Mouse (Mus musculus) myocyte (in vitro differentiated cells): ENCODE data around the gene Zc2hc1b. TPM values are rescaled to one million over a fixed set of nuclear protein-coding genes. Genes with fewer than 3 reads are reported as not detected.

Experiments used
- H3K27me3 ChIP-seq: one replicate; pipeline ENCODE4 v1.6.1; 2011; ENCODE audit not compliant: control insufficient read depth, insufficient read depth, insufficient read length
- H3K36me3 ChIP-seq: one replicate; pipeline ENCODE4 v1.6.1; 2011; ENCODE audit not compliant: control insufficient read depth, insufficient read depth
- H3K4me2 ChIP-seq: one replicate; pipeline ENCODE4 v1.6.1; 2011; ENCODE audit warnings: low read depth, control low read depth
- H3K4me3 ChIP-seq: one replicate; pipeline ENCODE4 v1.5.1; 2011; ENCODE audit warnings: mild to moderate bottlenecking, control low read depth, moderate library complexity
- H3K79me2 ChIP-seq: one replicate; pipeline ENCODE4 v1.6.1; 2011; ENCODE audit not compliant: control insufficient read depth, insufficient read depth
- H3ac ChIP-seq: one replicate; pipeline ENCODE4 v1.6.1; 2011; ENCODE audit not compliant: control insufficient read depth, insufficient read length
- CEBPB ChIP-seq: IDR thresholded peaks from 2 replicates; pipeline ENCODE4 v1.6.1; 2011; ENCODE audit warnings: mild to moderate bottlenecking, moderate library complexity; ENCODE audit not compliant: poor library complexity, insufficient read depth, severe bottlenecking
- E2F4 ChIP-seq: IDR thresholded peaks from one replicate; pipeline ENCODE4 v1.6.1; 2011; ENCODE audit warnings: mild to moderate bottlenecking, control low read depth, moderate library complexity; ENCODE audit not compliant: insufficient read depth
- MAX ChIP-seq: IDR thresholded peaks from one replicate; pipeline ENCODE4 v1.6.1; 2011; ENCODE audit warnings: low read depth, mild to moderate bottlenecking, control low read depth
- MYOD1 ChIP-seq, 3 experiments: IDR thresholded peaks; one replicate each; pipeline ENCODE4 v1.6.1; 2011; ENCODE audit warnings: control low read depth in 2 of 3, low read depth in 2 of 3, mild to moderate bottlenecking in 2 of 3, moderate library complexity in 1 of 3; ENCODE audit not compliant: insufficient read length in 2 of 3, control insufficient read depth in 1 of 3
- MYOG ChIP-seq, 3 experiments: IDR thresholded peaks; one replicate each; pipeline ENCODE4 v1.6.1; 2011; ENCODE audit warnings: control low read depth in 2 of 3, low read depth in 2 of 3, mild to moderate bottlenecking in 2 of 3; ENCODE audit not compliant: insufficient read length in 2 of 3, control insufficient read depth in 1 of 3, insufficient read depth in 1 of 3
- POLR2A ChIP-seq: IDR thresholded peaks from one replicate; pipeline ENCODE4 v1.6.1; 2011; ENCODE audit warnings: low read depth, mild to moderate bottlenecking, control low read depth, moderate library complexity; ENCODE audit not compliant: insufficient read length
- POLR2AphosphoS2 ChIP-seq: IDR thresholded peaks from one replicate; pipeline ENCODE4 v1.6.1; 2011; ENCODE audit warnings: low read depth, control low read depth; ENCODE audit not compliant: insufficient read length
- REST ChIP-seq: IDR thresholded peaks from one replicate; pipeline ENCODE4 v1.6.1; 2011; ENCODE audit warnings: mild to moderate bottlenecking, control low read depth, moderate library complexity; ENCODE audit not compliant: insufficient read depth, insufficient read length
- SRF ChIP-seq: IDR thresholded peaks from one replicate; pipeline ENCODE4 v1.6.1; 2011; ENCODE audit warnings: low read depth; ENCODE audit not compliant: control insufficient read depth, insufficient read length
- TCF12 ChIP-seq: IDR thresholded peaks from one replicate; pipeline ENCODE4 v1.6.1; 2011; ENCODE audit warnings: mild to moderate bottlenecking, control low read depth; ENCODE audit not compliant: poor library complexity, insufficient read depth, severe bottlenecking
- TCF3 ChIP-seq: IDR thresholded peaks from one replicate; pipeline ENCODE4 v1.6.1; 2011; ENCODE audit warnings: low read depth, control low read depth; ENCODE audit not compliant: insufficient read length
- USF1 ChIP-seq: IDR thresholded peaks from one replicate; pipeline ENCODE4 v1.6.1; 2011; ENCODE audit warnings: low read depth, mild to moderate bottlenecking, control low read depth, moderate library complexity
- polyA plus RNA-seq: library from polyadenylated mRNA; unstranded; fragments of >200 nt; fragmentation: generic; extraction: Trizol; gene quantifications from one replicate; pipeline ENCODE4 v1.2.1, GENCODE M21; 2012; ENCODE audit warnings: missing spikeins

Zc2hc1b gene
- polyA plus RNA-seq, 1 experiment = not detected

GRCm38 (mm10) chr10:13162031-13162430, 15.8 kb downstream of the Zc2hc1b start:
- no peak overlapping the region for H3K4me3 ChIP-seq
- no peak overlapping the region for H3K4me2 ChIP-seq
- no peak overlapping the region for H3ac ChIP-seq
- no peak for TF ChIP-seq TCF12
- TF ChIP-seq MAX = no peak
- TF ChIP-seq POLR2AphosphoS2 = no peak
- TF ChIP-seq MYOD1 (IDR thresholded peaks at IDR 0.05; ENCODE audit: control insufficient read depth in 1 of 3, insufficient read length in 2 of 3, low read depth in 2 of 3) = no peak
- no peak for TF ChIP-seq SRF
- no peak for TF ChIP-seq USF1
- no peak for TF ChIP-seq TCF3
- no peak for TF ChIP-seq MYOG (IDR thresholded peaks at IDR 0.05; ENCODE audit: control insufficient read depth in 1 of 3, insufficient read depth in 1 of 3, insufficient read length in 2 of 3, low read depth in 2 of 3)
- no peak for TF ChIP-seq POLR2A
- no peak for TF ChIP-seq CEBPB
- TF ChIP-seq E2F4 = no peak
- no peaks in the 10 kb centered on the region for H3K36me3 ChIP-seq
- no peaks in the 10 kb centered on the region for H3K79me2 ChIP-seq
- no peaks in the 10 kb centered on the region for H3K27me3 ChIP-seq

GRCm38 (mm10) chr10:13160913-13161312, 16.9 kb downstream of the Zc2hc1b start:
- Histone ChIP-seq H3ac (no peak overlapping the region), H3K27me3 (no peaks in the 10 kb centered on the region), H3K36me3 (no peaks in the 10 kb centered on the region), H3K4me3 (no peak overlapping the region), H3K79me2 (no peaks in the 10 kb centered on the region), H3K4me2 (no peak overlapping the region)
- TF ChIP-seq MYOG (IDR thresholded peaks at IDR 0.05; ENCODE audit: control insufficient read depth in 1 of 3, insufficient read depth in 1 of 3, insufficient read length in 2 of 3, low read depth in 2 of 3) (no peak), MAX (no peak), POLR2AphosphoS2 (no peak), MYOD1 (IDR thresholded peaks at IDR 0.05; ENCODE audit: control insufficient read depth in 1 of 3, insufficient read length in 2 of 3, low read depth in 2 of 3) (no peak), TCF3 (no peak), USF1 (no peak), REST (no peak), CEBPB (no peak), TCF12 (no peak), POLR2A (no peak), E2F4 (no peak)

GRCm38 (mm10) chr10:13155377-13155776, 22.4 kb downstream of the Zc2hc1b start:
- H3ac ChIP-seq = no peak overlapping the region
- TF ChIP-seq MAX (no peak), E2F4 (no peak), POLR2A (no peak), TCF3 (no peak), TCF12 (no peak), SRF (no peak), CEBPB (no peak)
- H3K4me3 ChIP-seq = no peak overlapping the region

GRCm38 (mm10) chr10:13152811-13153364, 24.9 kb downstream of the Zc2hc1b start:
- no peak overlapping the region for H3K4me2 ChIP-seq
- H3ac ChIP-seq = no peak overlapping the region
- H3K4me3 ChIP-seq = no peak overlapping the region
- H3K36me3 ChIP-seq = no peaks in the 10 kb centered on the region
- TF ChIP-seq MYOD1 (IDR thresholded peaks at IDR 0.05; ENCODE audit: control insufficient read depth in 1 of 3, insufficient read length in 2 of 3, low read depth in 2 of 3) (no peak), TCF3 (no peak), USF1 (no peak), POLR2A (no peak), TCF12 (no peak), E2F4 (no peak), MYOG (IDR thresholded peaks at IDR 0.05; ENCODE audit: control insufficient read depth in 1 of 3, insufficient read depth in 1 of 3, insufficient read length in 2 of 3, low read depth in 2 of 3) (no peak), CEBPB (no peak), REST (no peak), MAX (no peak), POLR2AphosphoS2 (no peak), SRF (no peak)
- H3K27me3 ChIP-seq = peaks cover 12% of the 10 kb centered on the region
- H3K79me2 ChIP-seq = no peaks in the 10 kb centered on the region

More at GRCm38 (mm10) chr10:13155377-13155776, 22.4 kb downstream of the Zc2hc1b start:
- H3K4me2 ChIP-seq = no peak overlapping the region
- peaks cover 12% of the 10 kb centered on the region for H3K27me3 ChIP-seq
- no peaks in the 10 kb centered on the region for H3K36me3 ChIP-seq
- H3K79me2 ChIP-seq = no peaks in the 10 kb centered on the region

GRCm38 (mm10) chr10:13151353-13151752, 26.5 kb downstream of the Zc2hc1b start:
- Histone ChIP-seq H3K27me3 (peaks cover 12% of the 10 kb centered on the region), H3K4me3 (no peak overlapping the region), H3K4me2 (no peak overlapping the region), H3ac (no peak overlapping the region), H3K79me2 (no peaks in the 10 kb centered on the region), H3K36me3 (no peaks in the 10 kb centered on the region)
- no peak for TF ChIP-seq TCF12
- no peak for TF ChIP-seq USF1
- no peak for TF ChIP-seq POLR2AphosphoS2
- no peak for TF ChIP-seq E2F4
- TF ChIP-seq SRF = no peak
- TF ChIP-seq CEBPB = no peak
- TF ChIP-seq REST = no peak
- TF ChIP-seq POLR2A = no peak
- TF ChIP-seq MAX = no peak
- no peak for TF ChIP-seq MYOG (IDR thresholded peaks at IDR 0.05; ENCODE audit: control insufficient read depth in 1 of 3, insufficient read depth in 1 of 3, insufficient read length in 2 of 3, low read depth in 2 of 3)
